Mouse (Mus musculus): ENCODE measurements around the gene Nudt22.

DNA sequence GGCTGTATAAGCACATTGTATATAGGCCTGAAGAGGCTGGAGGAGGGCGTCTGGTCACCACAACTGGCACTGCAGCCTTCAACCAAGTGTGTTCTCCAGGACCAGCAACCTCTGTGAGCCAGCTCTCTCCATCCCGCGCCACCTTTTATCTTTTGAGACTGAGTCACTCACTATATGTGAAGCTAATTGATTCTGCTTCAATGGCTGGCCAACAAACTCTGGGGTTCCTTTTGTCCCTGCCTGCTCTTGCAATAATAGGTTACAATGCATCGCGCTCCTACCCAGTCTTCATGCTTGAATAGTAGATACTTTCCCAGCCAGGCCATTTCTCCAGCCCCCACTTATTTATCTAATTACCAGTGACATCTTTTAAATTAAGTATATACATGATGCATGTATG, 12.3 kb downstream of the Nudt22 start:
- no peak for TF ChIP-seq POLR2A (IDR thresholded peaks at IDR 0.05; ENCODE audit: borderline replicate concordance, low read depth, low read length)
- no peak for TF ChIP-seq CTCF (IDR thresholded peaks at IDR 0.05; ENCODE audit: low read depth, low read length)
